Mouse (Mus musculus) limb, embryonic 15.5 days (tissue): Measurements from ENCODE around the gene Evl. TPM values are rescaled to one million over a fixed set of nuclear protein-coding genes. Genes with fewer than 3 reads are reported as not detected.
A peak's percentile ranks its signal among the peaks of the same experiment; 100 is the strongest.

Experiments used
- ATAC-seq: fragments of 200-750 bp; cut with Nextera tagmentation; 2 replicates; pipeline ENCODE4 v1.8.0; 2017; ENCODE audit warnings: low read depth, moderate TSS enrichment; ENCODE audit not compliant: insufficient number of reproducible peaks, low FRiP score, low TSS enrichment
- H3K27ac ChIP-seq: fragments of 300-500 bp; sonication (generic); 2 replicates; pipeline ENCODE4 v1.5.1; 2015; ENCODE audit warnings: moderate library complexity, mild to moderate bottlenecking, inconsistent platforms
- H3K27me3 ChIP-seq: fragments of 300-500 bp; sonication (generic); 2 replicates; pipeline ENCODE4 v1.6.1; 2015; ENCODE audit warnings: inconsistent platforms
- H3K36me3 ChIP-seq: fragments of 300-500 bp; sonication (generic); 2 replicates; pipeline ENCODE4 v1.6.1; 2015; ENCODE audit warnings: inconsistent platforms
- H3K4me1 ChIP-seq: fragments of 300-500 bp; sonication (generic); 2 replicates; pipeline ENCODE4 v1.6.1; 2015; ENCODE audit warnings: inconsistent platforms
- H3K4me2 ChIP-seq: fragments of 300-500 bp; sonication (generic); 2 replicates; pipeline ENCODE4 v1.6.1; 2015; ENCODE audit warnings: mild to moderate bottlenecking, inconsistent platforms
- H3K4me3 ChIP-seq: fragments of 300-500 bp; sonication (generic); 2 replicates; pipeline ENCODE4 v1.5.1; 2015; ENCODE audit warnings: mild to moderate bottlenecking, inconsistent platforms
- H3K9ac ChIP-seq: fragments of 300-500 bp; sonication (generic); 2 replicates; pipeline ENCODE4 v1.6.1; 2015; ENCODE audit warnings: inconsistent platforms
- H3K9me3 ChIP-seq: fragments of 300-500 bp; sonication (generic); 2 replicates; pipeline ENCODE4 v1.6.1; 2016; ENCODE audit warnings: inconsistent platforms
- WGBS: fragments of 180-500 bp; shearing (Covaris S2); methylation state at CpG from one replicate; pipeline ENCODE4 v1.1.7; 2015; 5-methylcytosine and 5-hydroxymethylcytosine counted together
- polyA plus RNA-seq: library from polyadenylated mRNA; unstranded; fragments of >200 nt; fragmentation: Nextera tagmentation; extraction: Ambion mirVana; gene quantifications from 2 replicates; pipeline ENCODE4 v1.2.1, GENCODE M21; 2015

Evl gene
- polyA plus RNA-seq, 1 experiment from 2014 or later, result 49.5 TPM

DNA sequence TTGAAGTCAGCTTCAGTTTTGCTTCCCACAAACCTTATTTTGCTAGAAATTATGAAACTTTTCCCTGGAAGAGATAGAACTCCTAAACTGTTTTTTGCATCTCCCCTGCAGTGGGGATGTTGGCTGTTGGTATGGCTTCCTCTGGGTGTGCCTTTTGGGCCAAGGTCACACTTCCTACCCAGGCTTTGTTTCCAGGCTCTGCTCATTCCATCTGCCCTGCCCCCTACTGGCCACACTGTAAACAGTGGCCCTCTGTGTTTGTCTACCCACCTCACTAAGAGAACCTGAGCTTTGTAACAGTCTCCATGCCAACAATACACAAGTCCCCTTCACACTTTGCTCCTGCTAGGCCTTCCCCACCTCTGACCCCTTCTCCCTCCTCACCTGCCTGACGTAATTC, 102.8 kb downstream of the Evl start:
- Histone ChIP-seq H3K27me3 (no peaks in the 10 kb centered on the region), H3K9me3 (no peaks in the 10 kb centered on the region), H3K9ac (no peak overlapping the region), H3K4me3 (no peak overlapping the region), H3K4me2 (no peak overlapping the region), H3K27ac (no peak overlapping the region), H3K4me1 (no peaks in the 10 kb centered on the region), H3K36me3 (peaks cover 61% of the 10 kb centered on the region)
- ATAC-seq, result no peak
- 67% methylated on average over 1 of the region's 1 CpGs for WGBS

DNA sequence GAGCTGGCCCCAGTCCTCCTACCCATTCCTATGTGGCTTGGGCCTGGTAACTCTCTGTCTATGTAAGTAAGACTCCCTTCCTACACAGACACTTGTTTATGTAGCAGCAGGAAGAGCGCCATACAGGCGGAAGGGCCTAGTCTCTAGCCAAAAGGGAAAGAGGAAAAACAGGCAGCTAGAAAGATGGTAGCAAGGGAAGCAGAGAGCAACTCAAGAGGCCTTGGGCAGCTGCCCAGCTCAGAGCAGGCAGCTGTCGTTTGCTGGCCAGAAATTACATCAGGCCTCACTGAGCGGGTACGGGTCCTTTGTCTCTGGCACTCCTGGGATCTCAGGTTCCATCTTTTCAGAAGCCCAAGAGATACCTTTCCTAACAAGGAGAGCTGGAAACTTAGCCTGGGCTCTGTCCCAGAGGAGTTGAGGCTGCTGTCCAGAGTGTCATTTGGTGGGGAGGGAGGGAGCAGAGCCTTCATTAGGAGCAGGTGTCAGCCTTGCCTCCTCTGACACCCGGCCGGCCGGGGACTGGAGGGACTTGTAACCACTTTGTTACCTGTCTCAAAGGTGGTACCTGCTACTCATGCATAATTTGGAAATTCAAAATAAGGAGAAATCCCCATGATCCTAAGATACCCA, 114.2 kb downstream of the Evl start:
- Histone ChIP-seq H3K36me3 (peaks cover 30% of the 10 kb centered on the region), H3K4me2 (no peak overlapping the region), H3K27me3 (no peaks in the 10 kb centered on the region), H3K9ac (no peak overlapping the region), H3K4me3 (no peak overlapping the region), H3K9me3 (no peaks in the 10 kb centered on the region), H3K4me1 (peaks cover 4% of the 10 kb centered on the region), H3K27ac (peak overlapping the region; percentile 27; the same call in 1 of the 2 replicates)
- 78% methylated on average over 8 of the region's 8 CpGs for WGBS
- no peak for ATAC-seq

DNA sequence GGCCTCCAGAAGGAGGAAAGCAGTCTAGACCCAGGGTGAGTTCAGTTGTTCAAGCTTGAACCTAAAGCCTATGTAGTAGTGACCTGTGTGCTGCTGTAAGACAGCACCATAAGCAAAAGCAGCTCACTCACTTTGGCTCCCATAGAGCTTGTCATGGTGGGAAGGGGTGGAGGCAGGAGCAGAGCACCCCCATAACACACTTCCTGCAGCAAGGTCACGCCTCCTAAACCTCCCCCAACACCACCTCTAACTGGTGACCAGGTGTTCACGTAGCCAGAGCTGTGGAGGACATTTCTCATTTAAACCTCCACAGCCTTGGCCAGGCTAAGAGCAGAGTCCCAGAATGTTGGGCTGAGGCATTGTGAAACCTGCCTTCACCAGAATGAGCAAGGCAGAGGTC, 117.0 kb downstream of the Evl start:
- 82% methylated on average over 2 of the region's 2 CpGs for WGBS
- peaks cover 42% of the 10 kb centered on the region for H3K36me3 ChIP-seq
- no peak for ATAC-seq

DNA sequence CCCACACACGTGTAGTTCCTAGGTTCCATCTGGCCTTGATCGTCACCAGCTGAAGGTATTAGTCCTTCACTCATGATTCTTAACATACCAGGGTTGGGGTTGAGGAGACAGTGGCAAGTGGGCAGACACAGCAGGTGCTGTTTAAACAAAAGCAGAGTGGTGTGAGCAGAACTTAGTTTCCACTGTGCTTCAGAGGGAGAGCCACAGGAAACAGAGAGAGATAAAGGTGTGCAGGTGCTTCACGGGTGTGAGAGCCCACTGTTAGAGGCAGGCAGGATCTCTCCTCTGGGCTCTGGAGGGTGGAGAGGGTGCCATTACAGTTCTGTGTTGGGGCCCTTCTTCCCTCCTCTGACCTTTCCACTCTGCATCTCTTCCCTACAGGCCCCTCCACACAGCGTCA, 118.4 kb downstream of the Evl start:
- Histone ChIP-seq H3K4me3 (no peak overlapping the region), H3K4me1 (peaks cover 10% of the 10 kb centered on the region), H3K4me2 (no peak overlapping the region), H3K27me3 (no peaks in the 10 kb centered on the region), H3K9ac (no peak overlapping the region), H3K9me3 (no peaks in the 10 kb centered on the region), H3K27ac (no peak overlapping the region), H3K36me3 (peaks cover 50% of the 10 kb centered on the region)
- ATAC-seq, result no peak
- 82% methylated on average over 4 of the region's 4 CpGs for WGBS

More for the DNA sequence above, 117.0 kb downstream of the Evl start:
- peaks cover 11% of the 10 kb centered on the region for H3K4me1 ChIP-seq
- H3K4me3 ChIP-seq, result no peak overlapping the region
- no peak overlapping the region for H3K9ac ChIP-seq
- no peaks in the 10 kb centered on the region for H3K9me3 ChIP-seq
- no peak overlapping the region for H3K27ac ChIP-seq
- no peaks in the 10 kb centered on the region for H3K27me3 ChIP-seq
- H3K4me2 ChIP-seq, result no peak overlapping the region

DNA sequence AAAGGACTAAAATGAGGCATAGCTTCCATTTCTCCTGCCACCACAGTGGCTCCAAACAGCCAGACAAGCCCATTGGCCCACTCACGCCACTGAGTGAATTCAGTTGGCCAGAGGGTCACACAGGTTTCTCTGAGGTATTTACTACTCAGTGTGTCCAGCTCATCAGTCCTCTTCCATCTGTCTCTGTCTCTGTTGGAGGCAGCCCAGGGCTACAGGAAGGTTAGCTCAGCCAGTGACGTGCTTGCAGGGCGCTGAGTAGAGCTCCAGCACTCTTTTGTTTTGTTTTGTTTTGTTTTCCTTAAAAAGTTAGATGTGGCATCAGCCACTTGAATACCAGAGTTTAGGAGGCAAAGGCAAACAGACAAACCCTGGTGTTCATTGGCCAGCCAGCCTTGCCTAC, 119.0 kb downstream of the Evl start:
- Histone ChIP-seq H3K9ac (no peak overlapping the region), H3K4me1 (peaks cover 7% of the 10 kb centered on the region; the same call in 1 of the 2 replicates), H3K9me3 (no peaks in the 10 kb centered on the region), H3K27ac (no peak overlapping the region), H3K4me2 (no peak overlapping the region), H3K4me3 (no peak overlapping the region), H3K36me3 (peaks cover 52% of the 10 kb centered on the region), H3K27me3 (no peaks in the 10 kb centered on the region)
- no peak for ATAC-seq
- 84% methylated on average over 3 of the region's 3 CpGs for WGBS

DNA sequence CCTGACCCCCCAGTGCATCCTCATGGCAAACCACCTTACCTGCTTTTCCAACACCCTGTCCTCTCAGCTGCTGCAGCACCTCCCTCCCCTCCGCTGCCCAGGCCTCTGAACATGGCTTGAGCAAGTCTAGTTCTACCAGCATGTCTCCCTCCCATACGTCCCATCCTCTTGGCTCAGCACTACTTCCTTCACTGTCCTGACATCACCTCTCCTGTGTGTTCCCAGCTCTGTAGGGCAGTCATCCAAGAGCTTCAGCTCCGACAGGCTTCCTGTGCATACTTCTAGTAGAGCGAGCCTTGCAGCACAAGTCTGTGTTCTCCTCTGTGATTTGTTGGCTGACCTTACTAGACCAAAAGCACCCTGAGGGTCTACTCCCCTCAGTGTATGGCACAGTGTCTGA, 120.0 kb downstream of the Evl start:
- Histone ChIP-seq H3K4me3 (no peak overlapping the region), H3K9me3 (no peaks in the 10 kb centered on the region), H3K4me1 (peaks cover 7% of the 10 kb centered on the region; the same call in 1 of the 2 replicates), H3K36me3 (peaks cover 61% of the 10 kb centered on the region), H3K4me2 (no peak overlapping the region), H3K27ac (peak overlapping the region; percentile 3), H3K27me3 (no peaks in the 10 kb centered on the region), H3K9ac (no peak overlapping the region)
- 60% methylated on average over 4 of the region's 4 CpGs for WGBS
- ATAC-seq, result no peak

DNA sequence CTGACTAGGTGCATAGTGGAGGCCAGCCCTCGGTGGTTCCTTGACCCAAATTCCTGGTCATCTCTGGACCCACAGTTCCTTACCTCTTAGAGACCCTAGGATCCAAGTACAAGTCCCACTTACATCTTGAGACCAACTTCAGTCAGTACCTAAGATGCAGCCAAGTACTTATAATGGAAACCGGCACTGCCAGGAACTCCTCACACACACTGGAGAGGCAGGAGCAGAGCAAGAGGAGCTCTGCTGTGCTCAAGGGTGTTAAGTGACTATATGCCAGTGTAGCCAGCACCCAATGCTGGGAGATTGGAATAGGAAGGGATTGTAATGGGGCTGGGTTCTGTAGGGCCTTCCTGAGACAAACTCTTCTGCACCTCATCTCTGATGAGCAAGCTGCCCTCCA, 120.4 kb downstream of the Evl start:
- Histone ChIP-seq H3K4me3 (no peak overlapping the region), H3K9me3 (no peaks in the 10 kb centered on the region), H3K9ac (no peak overlapping the region), H3K4me1 (peaks cover 7% of the 10 kb centered on the region; the same call in 1 of the 2 replicates), H3K27ac (0 out of 2 replicates have a peak overlapping the region, but pooled peaks have one; percentile 3), H3K36me3 (peaks cover 63% of the 10 kb centered on the region), H3K4me2 (no peak overlapping the region), H3K27me3 (no peaks in the 10 kb centered on the region)
- WGBS, result 86% methylated on average over 2 of the region's 2 CpGs
- no peak for ATAC-seq

DNA sequence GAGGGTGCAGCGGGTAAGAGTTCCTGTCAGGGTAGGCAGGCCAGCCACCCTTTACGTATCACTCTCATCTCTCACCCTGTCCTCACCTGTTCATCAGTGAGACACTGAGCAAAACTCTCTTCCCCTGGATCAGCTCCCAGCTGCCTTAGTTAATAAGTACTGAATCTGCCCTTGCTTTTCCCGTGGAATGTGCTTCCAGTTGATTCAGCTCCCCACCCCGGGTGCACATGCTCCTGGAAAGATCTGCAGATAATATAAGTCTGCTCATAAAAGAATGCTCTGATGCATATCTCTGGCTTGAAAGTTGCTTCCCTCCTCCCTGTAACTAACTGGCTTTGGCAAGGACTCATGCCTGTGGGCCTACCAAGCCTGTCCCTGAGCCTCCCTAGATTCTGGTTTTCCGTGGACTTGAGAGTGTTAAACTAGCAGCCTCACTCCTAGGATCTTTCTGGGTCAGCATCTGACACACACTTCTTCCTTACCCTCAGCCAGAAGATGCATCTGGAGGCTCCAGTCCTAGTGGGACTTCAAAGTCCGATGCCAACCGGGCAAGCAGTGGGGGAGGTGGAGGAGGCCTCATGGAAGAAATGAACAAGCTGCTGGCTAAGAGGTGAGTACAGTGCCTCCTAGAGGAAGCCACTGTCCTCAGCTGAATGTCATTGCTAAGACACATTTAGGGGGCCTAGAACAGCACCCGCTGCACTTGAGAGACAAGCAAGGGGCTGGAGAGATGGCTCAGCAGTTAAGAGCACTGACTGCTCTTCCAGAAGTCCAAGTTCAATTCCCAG, 121.3 kb downstream of the Evl start:
- no peak overlapping the region for H3K9ac ChIP-seq
- H3K27ac ChIP-seq, result peak overlapping the region; percentile 3; the same call in 1 of the 2 replicates
- no peak for ATAC-seq
- H3K9me3 ChIP-seq, result no peaks in the 10 kb centered on the region
- peaks cover 7% of the 10 kb centered on the region; the same call in 1 of the 2 replicates for H3K4me1 ChIP-seq
- peaks cover 63% of the 10 kb centered on the region for H3K36me3 ChIP-seq
- WGBS, result 70% methylated on average over 8 of the region's 8 CpGs
- no peak overlapping the region for H3K4me3 ChIP-seq
- H3K4me2 ChIP-seq, result no peak overlapping the region
- H3K27me3 ChIP-seq, result no peaks in the 10 kb centered on the region

DNA sequence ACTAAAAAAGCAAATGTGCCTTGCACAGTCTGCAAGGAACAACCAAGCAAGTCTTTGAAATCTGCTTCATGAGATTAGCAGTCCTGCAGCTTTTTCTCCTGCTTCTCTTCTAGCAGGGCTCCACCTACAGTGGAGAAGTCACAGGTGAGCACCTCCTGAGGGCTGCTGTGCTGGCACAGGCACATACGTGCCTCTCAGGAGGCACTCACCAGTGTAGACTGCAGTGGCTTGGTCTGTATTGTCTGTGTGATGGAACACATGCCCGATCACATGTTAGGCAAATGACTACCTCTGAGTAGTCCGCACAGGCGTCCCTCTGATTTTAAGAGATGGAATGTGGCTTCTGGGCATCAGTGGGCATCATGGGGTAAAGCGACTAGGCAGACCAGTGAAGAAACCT, 122.6 kb downstream of the Evl start:
- peaks cover 7% of the 10 kb centered on the region; the same call in 1 of the 2 replicates for H3K4me1 ChIP-seq
- no peaks in the 10 kb centered on the region for H3K9me3 ChIP-seq
- H3K27me3 ChIP-seq, result no peaks in the 10 kb centered on the region
- no peak overlapping the region for H3K27ac ChIP-seq
- no peak for ATAC-seq
- H3K4me2 ChIP-seq, result no peak overlapping the region
- no peak overlapping the region for H3K9ac ChIP-seq
- H3K4me3 ChIP-seq, result no peak overlapping the region
- H3K36me3 ChIP-seq, result peaks cover 76% of the 10 kb centered on the region
- WGBS, result 89% methylated on average over 5 of the region's 5 CpGs

DNA sequence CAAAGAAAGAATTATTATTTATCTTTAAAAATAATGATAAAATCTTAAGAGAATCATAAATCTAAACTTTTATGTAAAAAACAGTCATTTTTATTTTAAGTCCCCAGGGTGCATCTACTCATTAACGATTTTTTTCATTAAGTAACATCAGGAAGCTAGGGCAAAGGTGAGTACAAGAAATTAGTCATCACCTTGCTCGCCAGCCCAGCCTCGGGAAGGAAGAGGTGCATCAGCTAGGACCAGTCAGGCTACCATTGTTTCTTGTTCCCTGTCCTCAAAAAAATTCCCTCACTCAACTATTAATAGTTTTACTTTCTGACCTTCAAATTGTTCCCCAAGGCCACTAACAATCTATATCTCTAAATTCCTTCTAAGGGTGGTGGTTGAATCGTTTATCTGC, 123.8 kb downstream of the Evl start:
- Histone ChIP-seq H3K4me1 (peaks cover 7% of the 10 kb centered on the region; the same call in 1 of the 2 replicates), H3K27ac (no peak overlapping the region), H3K9me3 (no peaks in the 10 kb centered on the region), H3K27me3 (no peaks in the 10 kb centered on the region), H3K36me3 (peaks cover 78% of the 10 kb centered on the region), H3K9ac (no peak overlapping the region), H3K4me3 (no peak overlapping the region), H3K4me2 (no peak overlapping the region)
- WGBS, result 83% methylated on average over 4 of the region's 4 CpGs
- no peak for ATAC-seq

DNA sequence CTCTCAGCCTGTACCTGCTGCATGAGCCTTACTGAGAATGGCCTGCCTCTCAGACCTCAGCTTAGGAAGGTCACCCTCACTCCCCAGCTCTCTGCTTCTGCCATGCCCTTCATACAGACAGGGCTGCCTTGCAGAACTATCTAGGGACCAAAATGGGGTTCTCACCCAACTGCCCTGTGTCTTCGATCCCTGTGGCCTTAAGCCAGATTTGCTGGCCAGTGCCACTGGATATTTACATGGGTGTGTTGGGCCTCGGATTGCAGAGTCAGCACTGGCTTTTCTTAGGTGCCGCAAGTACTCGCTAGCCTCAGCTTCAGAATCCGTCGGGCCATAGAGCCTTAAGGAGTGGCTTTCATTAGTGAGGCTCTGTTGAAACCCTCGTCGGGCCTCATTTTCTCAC, 126.3 kb downstream of the Evl start:
- Histone ChIP-seq H3K9ac (no peak overlapping the region), H3K4me1 (peaks cover 2% of the 10 kb centered on the region; the same call in 1 of the 2 replicates), H3K36me3 (peaks cover 88% of the 10 kb centered on the region), H3K27ac (no peak overlapping the region), H3K4me2 (no peak overlapping the region), H3K4me3 (no peak overlapping the region), H3K9me3 (no peaks in the 10 kb centered on the region), H3K27me3 (no peaks in the 10 kb centered on the region)
- no peak for ATAC-seq
- WGBS, result 81% methylated on average over 8 of the region's 8 CpGs

DNA sequence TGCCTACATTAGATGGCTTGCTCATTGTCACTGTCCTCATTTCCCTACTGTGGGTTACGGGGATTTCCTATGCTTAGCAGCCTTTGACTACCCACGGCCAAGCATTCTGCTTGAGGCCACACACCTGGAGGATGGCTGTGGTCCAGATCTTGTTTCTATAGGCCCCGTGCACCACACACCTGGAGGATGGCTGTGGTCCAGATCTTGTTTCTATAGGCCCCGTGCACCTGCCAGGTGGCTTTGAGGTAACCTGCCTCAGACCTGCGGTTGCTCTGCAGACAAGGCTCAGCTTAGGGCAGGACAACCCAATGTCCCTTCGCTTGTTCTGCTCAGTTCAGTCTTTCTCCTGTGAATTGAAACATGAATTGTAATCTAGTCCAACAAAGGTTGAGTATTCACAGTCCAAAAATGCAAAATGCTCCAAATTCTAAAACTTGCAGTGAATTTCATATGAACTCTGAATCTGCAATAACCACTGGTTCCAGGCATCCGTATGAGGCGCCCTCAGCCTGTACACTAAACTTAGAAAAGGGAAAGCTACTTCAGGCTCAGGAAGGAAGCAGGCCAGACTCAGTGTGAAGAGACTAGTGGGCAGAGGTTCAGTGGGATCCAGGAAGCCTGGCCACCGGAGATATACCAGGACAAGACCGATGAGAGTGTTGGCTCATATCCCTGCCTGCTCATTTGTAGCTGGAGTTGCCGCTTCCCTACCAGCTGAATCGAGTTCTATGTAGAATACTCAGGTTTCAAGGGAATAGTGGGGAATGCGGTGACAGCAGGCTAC, 127.9 kb downstream of the Evl start:
- Histone ChIP-seq H3K27ac (no peak overlapping the region), H3K4me3 (no peak overlapping the region), H3K36me3 (peaks cover 89% of the 10 kb centered on the region), H3K27me3 (no peaks in the 10 kb centered on the region), H3K9ac (no peak overlapping the region), H3K4me1 (peaks cover 7% of the 10 kb centered on the region), H3K4me2 (no peak overlapping the region), H3K9me3 (no peaks in the 10 kb centered on the region)
- 82% methylated on average over 13 of the region's 13 CpGs for WGBS
- ATAC-seq, result no peak
